Mouse (Mus musculus) heart, embryonic 14.5 days (tissue): Measurements from ENCODE around the gene Camta1. TPM values are rescaled to one million over a fixed set of nuclear protein-coding genes. Genes with fewer than 3 reads are reported as not detected.

Experiments
- ATAC-seq: fragments of 200-750 bp; cut with Nextera tagmentation; 2 replicates; pipeline ENCODE4 v1.8.0; 2017; ENCODE audit warnings: low read depth, moderate TSS enrichment; ENCODE audit not compliant: insufficient number of reproducible peaks, insufficient read depth, low FRiP score
- H3K27ac ChIP-seq, 2 experiments: fragments of 200-500 bp in 1 of 2; fragments of 300-500 bp in 1 of 2; sonication (generic) in 1 of 2; replicated peaks in 1 of 2; 2 replicates each; pipeline ENCODE4 v1.5.1; 2012 to 2014; ENCODE audit warnings: low read depth in 2 of 2, low read length in 2 of 2, control low read depth in 1 of 2, mild to moderate bottlenecking in 1 of 2, mixed read lengths in 1 of 2; ENCODE audit not compliant: control insufficient read depth in 1 of 2, insufficient read depth in 1 of 2
- H3K27me3 ChIP-seq: fragments of 300-500 bp; sonication (generic); 2 replicates; pipeline ENCODE4 v1.6.1; 2014; ENCODE audit warnings: mild to moderate bottlenecking, low read length, control low read depth; ENCODE audit not compliant: control insufficient read depth, insufficient read depth
- H3K36me3 ChIP-seq: fragments of 300-500 bp; sonication (generic); 2 replicates; pipeline ENCODE4 v1.6.1; 2014; ENCODE audit warnings: mild to moderate bottlenecking, control low read depth, low read length, mixed read lengths; ENCODE audit not compliant: control insufficient read depth, insufficient read depth
- H3K4me1 ChIP-seq, 2 experiments: fragments of 200-500 bp in 1 of 2; fragments of 300-500 bp in 1 of 2; sonication (generic) in 1 of 2; 2 replicates each; pipeline ENCODE4 v1.6.1; 2012 to 2014; ENCODE audit warnings: low read length in 2 of 2, control low read depth in 1 of 2, mixed read lengths in 1 of 2; ENCODE audit not compliant: control insufficient read depth in 2 of 2, insufficient read depth in 2 of 2
- H3K4me2 ChIP-seq: fragments of 300-500 bp; sonication (generic); 2 replicates; pipeline ENCODE4 v1.6.1; 2014; ENCODE audit warnings: mild to moderate bottlenecking, low read length
- H3K4me3 ChIP-seq, 2 experiments: fragments of 200-500 bp in 1 of 2; fragments of 300-500 bp in 1 of 2; sonication (generic) in 1 of 2; 2 replicates each; pipeline ENCODE4 v1.5.1; 2012 to 2014; ENCODE audit warnings: low read length in 2 of 2, mild to moderate bottlenecking in 2 of 2, control low read depth in 1 of 2, low read depth in 1 of 2, moderate library complexity in 1 of 2; ENCODE audit not compliant: control insufficient read depth in 1 of 2, insufficient read depth in 1 of 2
- H3K9ac ChIP-seq: fragments of 300-500 bp; sonication (generic); 2 replicates; pipeline ENCODE4 v1.6.1; 2014; ENCODE audit warnings: mild to moderate bottlenecking, low read length
- H3K9me3 ChIP-seq: fragments of 300-500 bp; sonication (generic); 2 replicates; pipeline ENCODE4 v1.6.1; 2016; ENCODE audit warnings: low read length, control low read depth; ENCODE audit not compliant: control insufficient read depth
- WGBS: fragments of 180-500 bp; shearing (Covaris S2); extraction: QIAGEN DNeasy Blood & Tissue Kit; methylation state at CpG from one replicate; pipeline ENCODE4 v1.1.7; 2014; 5-methylcytosine and 5-hydroxymethylcytosine counted together
- polyA plus RNA-seq: library from polyadenylated mRNA; unstranded; fragments of >200 nt; fragmentation: Nextera tagmentation; extraction: Ambion mirVana; gene quantifications from 2 replicates; pipeline ENCODE4 v1.2.1, GENCODE M21; 2014

The Camta1 gene
- polyA plus RNA-seq, 1 experiment from 2014 or later = 150 TPM

DNA sequence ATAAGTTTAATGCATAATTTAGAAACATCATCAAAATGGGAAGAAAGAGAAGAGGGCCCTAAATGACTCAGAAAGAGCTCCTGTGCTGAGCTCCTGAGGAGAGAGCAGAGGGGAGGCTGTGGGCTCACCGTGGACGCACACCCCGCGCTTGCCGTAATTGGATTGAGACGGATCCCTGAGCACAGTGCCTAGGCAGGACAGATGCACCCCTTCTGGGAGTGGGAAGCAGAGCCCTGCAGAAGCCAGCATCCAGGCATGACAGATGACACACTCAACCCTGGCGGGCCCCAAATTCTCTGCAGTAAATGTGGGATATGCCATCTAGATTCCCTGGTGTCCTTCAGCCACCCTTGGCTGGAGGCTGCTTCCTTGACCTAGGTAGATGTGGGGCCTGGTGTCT is 654.1 kb downstream of the Camta1 start:
- H3K27me3 ChIP-seq = no peaks in the 10 kb centered on the region
- H3K27ac ChIP-seq = no peak overlapping the region
- no peak overlapping the region for H3K4me3 ChIP-seq
- H3K9me3 ChIP-seq = no peaks in the 10 kb centered on the region
- H3K9ac ChIP-seq = no peak overlapping the region
- no peaks in the 10 kb centered on the region for H3K36me3 ChIP-seq
- peaks cover 10 to 13% of the 10 kb centered on the region in 2 experiments for H3K4me1 ChIP-seq
- no peak for ATAC-seq
- WGBS = 79% methylated on average over 7 of the region's 7 CpGs
- H3K4me2 ChIP-seq = no peak overlapping the region

DNA sequence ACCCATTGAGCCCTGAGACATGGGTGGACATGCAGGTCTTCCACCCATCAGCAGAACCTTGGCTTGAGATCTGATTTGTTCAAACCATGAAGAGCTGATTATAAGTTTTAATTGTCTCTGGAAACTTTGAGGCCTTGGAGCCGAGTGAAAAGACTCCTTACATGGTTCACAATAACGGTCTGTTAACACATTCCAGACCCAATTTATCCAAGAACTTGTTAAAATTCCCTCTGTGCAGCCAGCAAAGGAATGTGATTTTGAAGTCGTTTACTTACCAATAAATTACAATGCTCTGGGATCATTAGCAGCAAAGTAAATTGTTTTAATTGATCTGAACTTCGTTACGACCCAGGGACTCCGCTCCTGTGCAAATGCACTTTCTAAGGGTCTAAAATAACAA is 658.8 kb downstream of the Camta1 start:
- Histone ChIP-seq H3K4me3 (no peak overlapping the region), H3K9me3 (no peaks in the 10 kb centered on the region), H3K4me2 (no peak overlapping the region), H3K27ac (no peak overlapping the region), H3K36me3 (no peaks in the 10 kb centered on the region), H3K9ac (no peak overlapping the region), H3K27me3 (no peaks in the 10 kb centered on the region), H3K4me1 (no peaks in the 10 kb centered on the region)
- no peak for ATAC-seq
- WGBS = 76% methylated on average over 6 of the region's 6 CpGs

DNA sequence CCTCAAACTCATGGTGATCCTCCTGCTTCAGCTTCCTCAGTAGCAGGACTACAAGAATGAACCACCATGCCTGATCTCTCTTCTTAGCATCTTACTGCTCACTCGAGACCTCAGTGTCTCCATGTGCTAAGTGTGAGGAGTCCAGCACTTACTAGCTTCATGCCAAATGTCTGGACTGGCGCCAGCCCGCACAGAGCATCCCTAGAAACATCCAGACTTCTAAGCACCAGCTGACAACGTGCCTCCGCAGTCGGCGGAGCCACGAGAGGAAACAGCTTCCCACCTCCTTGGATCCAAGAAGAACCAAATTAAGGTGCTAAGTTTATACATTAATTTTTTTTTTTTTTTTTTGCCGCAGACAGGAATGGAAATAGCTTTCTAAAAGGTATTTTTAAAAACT is 661.4 kb downstream of the Camta1 start:
- Histone ChIP-seq H3K9me3 (no peaks in the 10 kb centered on the region), H3K36me3 (no peaks in the 10 kb centered on the region), H3K27ac (no peak overlapping the region), H3K4me3 (no peak overlapping the region), H3K4me2 (no peak overlapping the region), H3K27me3 (no peaks in the 10 kb centered on the region), H3K9ac (no peak overlapping the region), H3K4me1 (peaks cover 0 to 5% of the 10 kb centered on the region in 2 experiments; a peak in 2 of 4 replicates)
- no peak for ATAC-seq
- WGBS = 75% methylated on average over 9 of the region's 9 CpGs

- no peak for ATAC-seq
- H3K27ac ChIP-seq = peak overlapping the region; percentile 81
- 38% methylated on average over 9 of the region's 10 CpGs for WGBS
Measured at GRCm38 (mm10) chr4:151195126-151195525, 666.5 kb downstream of the Camta1 start.

GRCm38 (mm10) chr4:151194715-151195097 is 667.0 kb downstream of the Camta1 start:
- H3K9ac ChIP-seq = peak overlapping the region; percentile 45; the same call in 1 of the 2 replicates
- 23% methylated on average over 4 of the region's 4 CpGs for WGBS
- peak overlapping the region; percentile 81 for H3K27ac ChIP-seq
- H3K9me3 ChIP-seq = no peaks in the 10 kb centered on the region
- no peaks in the 10 kb centered on the region for H3K36me3 ChIP-seq
- ATAC-seq = peak; percentile 57
- no peaks in the 10 kb centered on the region for H3K27me3 ChIP-seq
- no peak overlapping the region for H3K4me3 ChIP-seq
- peak overlapping the region; percentile 21 for H3K4me2 ChIP-seq
- H3K4me1 ChIP-seq = peaks cover 19 to 21% of the 10 kb centered on the region in 2 experiments

More at GRCm38 (mm10) chr4:151195126-151195525, 666.5 kb downstream of the Camta1 start:
- no peaks in the 10 kb centered on the region for H3K27me3 ChIP-seq
- peak overlapping the region; percentile 45; the same call in 1 of the 2 replicates for H3K9ac ChIP-seq
- H3K9me3 ChIP-seq = no peaks in the 10 kb centered on the region
- H3K4me3 ChIP-seq = no peak overlapping the region
- H3K4me1 ChIP-seq = peaks cover 19 to 21% of the 10 kb centered on the region in 2 experiments
- no peaks in the 10 kb centered on the region for H3K36me3 ChIP-seq
- H3K4me2 ChIP-seq = peak overlapping the region; percentile 1

- peak overlapping the region; percentile 21; the same call in 1 of the 2 replicates for H3K4me2 ChIP-seq
- WGBS = 30% methylated on average over 11 of the region's 11 CpGs
- H3K27ac ChIP-seq = peak overlapping the region; percentile 81
- no peaks in the 10 kb centered on the region for H3K9me3 ChIP-seq
- 0 out of 2 replicates have a peak, but pooled peaks have one; percentile 23 for ATAC-seq
- H3K36me3 ChIP-seq = no peaks in the 10 kb centered on the region
- H3K4me3 ChIP-seq = no peak overlapping the region
- H3K4me1 ChIP-seq = peaks cover 19 to 21% of the 10 kb centered on the region in 2 experiments
- peak overlapping the region; percentile 45 for H3K9ac ChIP-seq
- H3K27me3 ChIP-seq = no peaks in the 10 kb centered on the region
Measured at GRCm38 (mm10) chr4:151194030-151194714, 667.5 kb downstream of the Camta1 start.

- Histone ChIP-seq H3K36me3 (no peaks in the 10 kb centered on the region), H3K9me3 (no peaks in the 10 kb centered on the region), H3K4me2 (no peak overlapping the region), H3K9ac (no peak overlapping the region), H3K27me3 (peaks cover 4% of the 10 kb centered on the region; the same call in 1 of the 2 replicates), H3K4me1 (no peaks in the 10 kb centered on the region), H3K27ac (no peak overlapping the region), H3K4me3 (no peak overlapping the region)
- WGBS = 7% methylated on average over 8 of the region's 8 CpGs
- ATAC-seq = 0 out of 2 replicates have a peak, but pooled peaks have one; percentile 17
Measured at GRCm38 (mm10) chr4:151186447-151186846, 675.2 kb downstream of the Camta1 start.
